Mouse (Mus musculus) heart, embryonic 11.5 days (tissue): ENCODE measurements around the gene Olfr984. TPM values are rescaled to one million over a fixed set of nuclear protein-coding genes. Genes with fewer than 3 reads are reported as not detected.

Experiments
- ATAC-seq: fragments of 200-750 bp; cut with Nextera tagmentation; replicated peaks from 2 replicates; pipeline ENCODE4 v1.8.0; 2017; ENCODE audit warnings: moderate library complexity; ENCODE audit not compliant: insufficient number of reproducible peaks, low FRiP score, low TSS enrichment
- H3K27ac ChIP-seq: fragments of 300-500 bp; sonication (generic); 2 replicates; pipeline ENCODE4 v1.5.1; 2014; ENCODE audit warnings: mild to moderate bottlenecking, low read depth, low read length
- H3K27me3 ChIP-seq: fragments of 300-500 bp; sonication (generic); 2 replicates; pipeline ENCODE4 v1.6.1; 2014; ENCODE audit warnings: mild to moderate bottlenecking, low read length, mixed read lengths; ENCODE audit not compliant: control insufficient read depth, insufficient read depth
- H3K36me3 ChIP-seq: fragments of 300-500 bp; sonication (generic); 2 replicates; pipeline ENCODE4 v1.6.1; 2014; ENCODE audit warnings: mild to moderate bottlenecking, low read length, moderate library complexity, mixed read lengths; ENCODE audit not compliant: control insufficient read depth, insufficient read depth
- H3K4me1 ChIP-seq: fragments of 300-500 bp; sonication (generic); 2 replicates; pipeline ENCODE4 v1.6.1; 2014; ENCODE audit warnings: low read length; ENCODE audit not compliant: control insufficient read depth, insufficient read depth
- H3K4me2 ChIP-seq: fragments of 300-500 bp; sonication (generic); 2 replicates; pipeline ENCODE4 v1.6.1; 2014; ENCODE audit warnings: mild to moderate bottlenecking, moderate library complexity
- H3K4me3 ChIP-seq: fragments of 300-500 bp; sonication (generic); 2 replicates; pipeline ENCODE4 v1.5.1; 2014; ENCODE audit warnings: low read depth, low read length
- H3K9ac ChIP-seq: fragments of 300-500 bp; sonication (generic); 2 replicates; pipeline ENCODE4 v1.6.1; 2014; ENCODE audit warnings: mild to moderate bottlenecking, low read depth, low read length, moderate library complexity
- H3K9me3 ChIP-seq: fragments of 300-500 bp; sonication (generic); replicated peaks from 2 replicates; pipeline ENCODE4 v1.6.1; 2016; ENCODE audit warnings: low read length; ENCODE audit not compliant: control insufficient read depth
- WGBS: fragments of 180-500 bp; shearing (Covaris S2); extraction: QIAGEN DNeasy Blood & Tissue Kit; methylation state at CpG from one replicate; pipeline ENCODE4 v1.1.7; 2014; ENCODE audit not compliant: insufficient replicate concordance; 5-methylcytosine and 5-hydroxymethylcytosine counted together
- polyA plus RNA-seq: library from polyadenylated mRNA; unstranded; fragments of >200 nt; fragmentation: Nextera tagmentation; extraction: Ambion mirVana; gene quantifications from 2 replicates; pipeline ENCODE4 v1.2.1, GENCODE M21; 2014

Gene Olfr984
- polyA plus RNA-seq, 1 experiment from 2014 or later, result not detected

GRCm38 (mm10) chr9:40116645-40117286 lies 2.8 kb upstream of the Olfr984 start:
- no peaks in the 10 kb centered on the region for H3K4me1 ChIP-seq
- H3K27me3 ChIP-seq, result no peaks in the 10 kb centered on the region
- no peak overlapping the region for H3K27ac ChIP-seq
- no peak overlapping the region for H3K4me3 ChIP-seq
- H3K9me3 ChIP-seq, result no peaks in the 10 kb centered on the region
- ATAC-seq, result no peak
- 62% methylated on average over 10 of the region's 10 CpGs for WGBS
- no peak overlapping the region for H3K9ac ChIP-seq
- no peaks in the 10 kb centered on the region for H3K36me3 ChIP-seq
- H3K4me2 ChIP-seq, result no peak overlapping the region

- no peak overlapping the region for H3K4me2 ChIP-seq
- H3K4me1 ChIP-seq, result no peaks in the 10 kb centered on the region
- no peak for ATAC-seq
- no peak overlapping the region for H3K27ac ChIP-seq
- no peaks in the 10 kb centered on the region for H3K9me3 ChIP-seq
- H3K27me3 ChIP-seq, result no peaks in the 10 kb centered on the region
- H3K4me3 ChIP-seq, result no peak overlapping the region
- WGBS, result 63% methylated on average over 3 of the region's 3 CpGs
- no peaks in the 10 kb centered on the region for H3K36me3 ChIP-seq
- no peak overlapping the region for H3K9ac ChIP-seq
Observed at GRCm38 (mm10) chr9:40094769-40095168, 19.2 kb downstream of the Olfr984 start.

- Histone ChIP-seq H3K27ac (no peak within 1 kb of the TSS), H3K4me3 (no peak within 1 kb of the TSS), H3K36me3 (no peaks in the 10 kb centered on the region), H3K27me3 (no peaks in the 10 kb centered on the region), H3K4me1 (no peaks in the 10 kb centered on the region), H3K4me2 (no peak within 1 kb of the TSS), H3K9ac (no peak within 1 kb of the TSS), H3K9me3 (no peaks in the 10 kb centered on the region)
- WGBS, result 76% methylated on average over 2 of the region's 2 CpGs
- ATAC-seq, result no peak
Observed at GRCm38 (mm10) chr9:40093495-40093894, 20.5 kb downstream of the Olfr984 start, which contains the start of gene Olfr983. Gene Olfr983, minus strand, starts transcription at chr9:40093595.

- Histone ChIP-seq H3K27ac (no peak within 1 kb of the TSS), H3K9me3 (no peaks in the 10 kb centered on the region), H3K4me2 (no peak within 1 kb of the TSS), H3K4me1 (no peaks in the 10 kb centered on the region), H3K36me3 (no peaks in the 10 kb centered on the region), H3K9ac (no peak within 1 kb of the TSS), H3K4me3 (no peak within 1 kb of the TSS), H3K27me3 (no peaks in the 10 kb centered on the region)
- 76% methylated on average over 2 of the region's 2 CpGs for WGBS
- no peak for ATAC-seq
Observed at GRCm38 (mm10) chr9:40073529-40073928, 40.5 kb downstream of the Olfr984 start, which contains the start of gene Olfr982. Gene Olfr982, plus strand, starts transcription at chr9:40073829.

GRCm38 (mm10) chr9:40050138-40050537 lies 63.9 kb downstream of the Olfr984 start:
- H3K4me2 ChIP-seq, result no peak overlapping the region
- no peaks in the 10 kb centered on the region for H3K9me3 ChIP-seq
- no peak overlapping the region for H3K27ac ChIP-seq
- H3K4me3 ChIP-seq, result no peak overlapping the region
- no peaks in the 10 kb centered on the region for H3K27me3 ChIP-seq
- WGBS, result 81% methylated on average over 19 of the region's 19 CpGs
- H3K4me1 ChIP-seq, result no peaks in the 10 kb centered on the region
- H3K9ac ChIP-seq, result no peak overlapping the region
- no peaks in the 10 kb centered on the region for H3K36me3 ChIP-seq
- no peak for ATAC-seq

Other genes starting within 250 kb of the Olfr984 start
- gene Olfr972, start 247.8 kb downstream of the Olfr984 start, polyA plus RNA-seq, result not detected in 2 replicates
- gene Olfr229, start 206.9 kb downstream of the Olfr984 start, polyA plus RNA-seq, result not detected in 2 replicates
- gene Olfr974, start 176.7 kb downstream of the Olfr984 start, polyA plus RNA-seq, result not detected in 2 replicates
- not detected in 2 replicates for gene Olfr975, start 162.2 kb downstream of the Olfr984 start, polyA plus RNA-seq
- not detected in 2 replicates for gene Olfr976, start 153.1 kb downstream of the Olfr984 start, polyA plus RNA-seq
- gene Olfr978, start 122.1 kb downstream of the Olfr984 start, polyA plus RNA-seq, result not detected in 2 replicates
- not detected in 2 replicates for gene Olfr979, start 110.7 kb downstream of the Olfr984 start, polyA plus RNA-seq
- not detected in 2 replicates for gene Olfr980, start 104.6 kb downstream of the Olfr984 start, polyA plus RNA-seq
- not detected in 2 replicates for gene Olfr981, start 92.7 kb downstream of the Olfr984 start, polyA plus RNA-seq
- gene Olfr982, start 40.4 kb downstream of the Olfr984 start, polyA plus RNA-seq, result not detected in 2 replicates
- gene Olfr983, start 20.6 kb downstream of the Olfr984 start, polyA plus RNA-seq, result not detected in 2 replicates
- gene Olfr985, start 16.0 kb upstream of the Olfr984 start, polyA plus RNA-seq, result not detected in 2 replicates
- not detected in 2 replicates for gene Tmem225, start 33.9 kb upstream of the Olfr984 start, polyA plus RNA-seq
- gene Olfr986, start 66.7 kb upstream of the Olfr984 start, polyA plus RNA-seq, result 0.10 TPM in 1 of 2 replicates, not detected in the other
- gene Zfp202, start 78.1 kb upstream of the Olfr984 start, polyA plus RNA-seq, result 4.8 and 5.4 TPM in 2 replicates
- gene Scn3b, start 155.0 kb upstream of the Olfr984 start, polyA plus RNA-seq, result 0.38 and 0.44 TPM in 2 replicates